Mouse (Mus musculus) kidney, adult 18-20 months (tissue): Measurements from ENCODE around the gene Disp2.

Experiments used
- DNase-seq: peaks from one replicate; pipeline ENCODE4 v3.0.0; 2021

Gene Disp2

GRCm38 (mm10) chr2:118759828-118760227, 19.7 kb upstream of the Disp2 start:
- peak; percentile 50 for DNase-seq

GRCm38 (mm10) chr2:118760311-118761025, 19.1 kb upstream of the Disp2 start:
- DNase-seq, result no peak

GRCm38 (mm10) chr2:118761358-118761757, 18.2 kb upstream of the Disp2 start:
- DNase-seq, result no peak

GRCm38 (mm10) chr2:118761906-118762783, 17.4 kb upstream of the Disp2 start, which contains the start of gene Ccdc9b:
Ccdc9b (minus strand) TSS chr2:118762661.
- DNase-seq, result peak; percentile 95

GRCm38 (mm10) chr2:118762784-118763148, 16.8 kb upstream of the Disp2 start:
- no peak for DNase-seq

GRCm38 (mm10) chr2:118763469-118763868, 16.1 kb upstream of the Disp2 start:
- DNase-seq, result peak; percentile 37

GRCm38 (mm10) chr2:118764094-118764831, 15.3 kb upstream of the Disp2 start:
- DNase-seq, result peak; percentile 59

- DNase-seq, result no peak
These were observed 14.6 kb upstream of the Disp2 start for GRCm38 (mm10) chr2:118764875-118765274.

GRCm38 (mm10) chr2:118766041-118767033, 13.2 kb upstream of the Disp2 start:
- DNase-seq, result no peak

- DNase-seq, result no peak
These were observed 7.2 kb upstream of the Disp2 start, which contains the start of gene Phgr1 for GRCm38 (mm10) chr2:118772158-118772874. Phgr1 (plus strand) TSS chr2:118772769.

GRCm38 (mm10) chr2:118774536-118774935, 5.0 kb upstream of the Disp2 start:
- DNase-seq, result no peak

- no peak for DNase-seq
These were observed 4.1 kb upstream of the Disp2 start for GRCm38 (mm10) chr2:118775396-118775795.

- no peak for DNase-seq
These were observed 3.7 kb upstream of the Disp2 start for GRCm38 (mm10) chr2:118775846-118776245.

- DNase-seq, result no peak
These were observed 3.2 kb upstream of the Disp2 start for GRCm38 (mm10) chr2:118776295-118776694.

GRCm38 (mm10) chr2:118778418-118778817, 1.1 kb upstream of the Disp2 start:
- no peak for DNase-seq

- no peak for DNase-seq
These were observed 454 bp upstream of the Disp2 start for GRCm38 (mm10) chr2:118779065-118779464.

- no peak for DNase-seq
These were observed 1.6 kb downstream of the Disp2 start for GRCm38 (mm10) chr2:118781115-118781514.

- no peak for DNase-seq
These were observed 2.8 kb downstream of the Disp2 start for GRCm38 (mm10) chr2:118782303-118782702.

- DNase-seq, result no peak
These were observed 3.6 kb downstream of the Disp2 start for GRCm38 (mm10) chr2:118783093-118783492.

- DNase-seq, result no peak
These were observed 4.1 kb downstream of the Disp2 start for GRCm38 (mm10) chr2:118783663-118784062.

GRCm38 (mm10) chr2:118786525-118786924, 7.0 kb downstream of the Disp2 start:
- no peak for DNase-seq
